Mouse (Mus musculus) heart, embryonic 10.5 days (tissue): Measurements from ENCODE around the gene Chmp4b. TPM values are rescaled to one million over a fixed set of nuclear protein-coding genes. Genes with fewer than 3 reads are reported as not detected.

Experiments
- DNase-seq: peaks from one replicate; pipeline ENCODE4 v3.0.0-alpha.2; 2017; ENCODE audit warnings: low spot score
- H3K27ac ChIP-seq: fragments of 300-500 bp; sonication (generic); 2 replicates; pipeline ENCODE4 v1.5.1; 2016; ENCODE audit warnings: mild to moderate bottlenecking
- H3K27me3 ChIP-seq: fragments of 300-500 bp; sonication (generic); 2 replicates; pipeline ENCODE4 v1.6.1; 2016; ENCODE audit warnings: mild to moderate bottlenecking; ENCODE audit not compliant: poor library complexity, insufficient read depth, severe bottlenecking
- H3K36me3 ChIP-seq: fragments of 300-500 bp; sonication (generic); 2 replicates; pipeline ENCODE4 v1.6.1; 2016; ENCODE audit warnings: mild to moderate bottlenecking, moderate library complexity
- H3K4me1 ChIP-seq: fragments of 300-500 bp; sonication (generic); 2 replicates; pipeline ENCODE4 v1.6.1; 2016; ENCODE audit warnings: mild to moderate bottlenecking
- H3K4me3 ChIP-seq: fragments of 300-500 bp; sonication (generic); 2 replicates; pipeline ENCODE4 v1.5.1; 2016; ENCODE audit warnings: mild to moderate bottlenecking, moderate library complexity
- H3K9me3 ChIP-seq: fragments of 300-500 bp; sonication (generic); 2 replicates; pipeline ENCODE4 v1.6.1; 2016; ENCODE audit warnings: mild to moderate bottlenecking, moderate library complexity
- WGBS: fragments of 180-500 bp; shearing (Covaris S2); methylation state at CpG from one replicate; pipeline ENCODE4 v1.1.7; 2016; 5-methylcytosine and 5-hydroxymethylcytosine counted together
- polyA plus RNA-seq: library from polyadenylated mRNA; unstranded; fragments of >200 nt; fragmentation: Nextera tagmentation; extraction: Ambion mirVana; gene quantifications from 2 replicates; pipeline ENCODE4 v1.2.1, GENCODE M21; 2016

The Chmp4b gene
- 13.5 and 17.4 TPM in 2 replicates for polyA plus RNA-seq

- no peaks in the 10 kb centered on the region for H3K36me3 ChIP-seq
- no peak for DNase-seq
- H3K9me3 ChIP-seq, result no peaks in the 10 kb centered on the region
- 0 out of 2 replicates have a peak, but pooled peaks cover 5% of the 10 kb centered on the region for H3K4me1 ChIP-seq
- WGBS, result 46% methylated on average over 8 of the region's 8 CpGs
- H3K4me3 ChIP-seq, result no peak within 1 kb of the TSS
- H3K27me3 ChIP-seq, result no peaks in the 10 kb centered on the region
- no peak within 1 kb of the TSS for H3K27ac ChIP-seq
Measured at GRCm38 (mm10) chr2:154651363-154651762, at the start of gene Chmp4b. Gene Chmp4b, plus strand, starts transcription at chr2:154651705.

- H3K4me1 ChIP-seq, result peaks cover 14% of the 10 kb centered on the region
- no peaks in the 10 kb centered on the region for H3K36me3 ChIP-seq
- H3K27me3 ChIP-seq, result peaks cover 6% of the 10 kb centered on the region; the same call in 1 of the 2 replicates
- peak overlapping the region; percentile 92 for H3K27ac ChIP-seq
- no peaks in the 10 kb centered on the region for H3K9me3 ChIP-seq
- H3K4me3 ChIP-seq, result peak overlapping the region; percentile 79
- no peak for DNase-seq
- WGBS, result 16% methylated on average over 22 of the region's 22 CpGs
Measured at GRCm38 (mm10) chr2:154603007-154603637, 48.4 kb upstream of the Chmp4b start.

DNA sequence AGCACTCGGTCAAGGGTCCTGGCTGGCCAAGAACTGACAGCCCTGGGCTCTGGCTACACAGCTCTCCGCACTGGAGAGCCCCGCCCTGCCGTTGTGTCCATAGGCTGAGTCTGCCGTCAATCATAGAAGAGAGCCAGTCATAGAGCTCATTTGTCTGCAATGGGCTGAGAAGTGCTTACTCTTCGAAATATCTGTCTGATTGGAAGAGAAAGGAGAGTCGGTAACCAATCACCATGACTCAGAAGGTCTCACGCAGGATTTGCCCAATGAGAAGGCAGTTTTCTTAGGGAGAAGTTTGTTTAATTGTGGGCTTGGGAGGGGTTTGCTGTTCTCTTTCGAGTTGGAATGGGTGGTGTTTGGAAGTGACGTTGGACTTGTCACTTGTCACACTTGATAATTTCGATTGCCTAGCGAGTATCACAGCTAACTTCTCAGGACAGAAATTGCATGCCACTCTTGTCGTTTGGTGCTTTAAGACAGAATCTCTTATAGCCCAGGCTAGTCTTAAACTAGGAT, 47.8 kb upstream of the Chmp4b start, which contains the start of gene Pxmp4:
Gene Pxmp4, minus strand, starts transcription at position 71 of the 516 bp plus-strand sequence.
- H3K4me1 ChIP-seq, result peaks cover 14% of the 10 kb centered on the region
- no peaks in the 10 kb centered on the region for H3K36me3 ChIP-seq
- H3K9me3 ChIP-seq, result no peaks in the 10 kb centered on the region
- H3K27me3 ChIP-seq, result peaks cover 12% of the 10 kb centered on the region; the same call in 1 of the 2 replicates
- H3K27ac ChIP-seq, result peak within 1 kb of the TSS; percentile 92
- peak within 1 kb of the TSS; percentile 79 for H3K4me3 ChIP-seq
- under 1% methylated on average over 13 of the region's 13 CpGs for WGBS
- peak; percentile 99 for DNase-seq

- H3K4me3 ChIP-seq, result peak overlapping the region; percentile 79
- H3K9me3 ChIP-seq, result no peaks in the 10 kb centered on the region
- no peak for DNase-seq
- WGBS, result 36% methylated on average over 7 of the region's 7 CpGs
- H3K36me3 ChIP-seq, result no peaks in the 10 kb centered on the region
- peaks cover 13% of the 10 kb centered on the region; the same call in 1 of the 2 replicates for H3K27me3 ChIP-seq
- H3K4me1 ChIP-seq, result peaks cover 14% of the 10 kb centered on the region
- H3K27ac ChIP-seq, result peak overlapping the region; percentile 92
Measured at GRCm38 (mm10) chr2:154604156-154604555, 47.3 kb upstream of the Chmp4b start.

DNA sequence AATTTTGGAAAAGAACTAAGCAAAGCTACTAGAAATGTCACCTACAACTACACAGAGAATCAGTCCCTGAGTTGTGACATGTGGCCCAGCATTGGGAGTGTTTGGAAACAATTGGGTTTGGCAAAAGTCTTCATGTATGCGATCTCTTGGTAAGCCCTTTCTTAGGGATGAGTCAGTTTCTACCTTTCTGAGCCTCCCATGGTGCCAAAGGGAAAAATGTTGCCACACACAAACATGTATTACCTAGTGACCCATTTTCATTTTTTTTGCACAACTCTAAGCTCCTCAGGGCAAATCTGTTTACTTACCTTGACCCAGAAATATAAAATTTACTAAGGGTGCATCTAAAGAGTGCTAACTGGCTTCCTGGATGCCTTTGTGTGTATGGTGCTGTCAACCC, 44.5 kb upstream of the Chmp4b start:
- no peaks in the 10 kb centered on the region for H3K9me3 ChIP-seq
- no peaks in the 10 kb centered on the region for H3K36me3 ChIP-seq
- no peak for DNase-seq
- peaks cover 13% of the 10 kb centered on the region; the same call in 1 of the 2 replicates for H3K27me3 ChIP-seq
- H3K4me3 ChIP-seq, result no peak overlapping the region
- no peak overlapping the region for H3K27ac ChIP-seq
- WGBS, result 75% methylated on average over 1 of the region's 1 CpGs
- peaks cover 14% of the 10 kb centered on the region for H3K4me1 ChIP-seq

DNA sequence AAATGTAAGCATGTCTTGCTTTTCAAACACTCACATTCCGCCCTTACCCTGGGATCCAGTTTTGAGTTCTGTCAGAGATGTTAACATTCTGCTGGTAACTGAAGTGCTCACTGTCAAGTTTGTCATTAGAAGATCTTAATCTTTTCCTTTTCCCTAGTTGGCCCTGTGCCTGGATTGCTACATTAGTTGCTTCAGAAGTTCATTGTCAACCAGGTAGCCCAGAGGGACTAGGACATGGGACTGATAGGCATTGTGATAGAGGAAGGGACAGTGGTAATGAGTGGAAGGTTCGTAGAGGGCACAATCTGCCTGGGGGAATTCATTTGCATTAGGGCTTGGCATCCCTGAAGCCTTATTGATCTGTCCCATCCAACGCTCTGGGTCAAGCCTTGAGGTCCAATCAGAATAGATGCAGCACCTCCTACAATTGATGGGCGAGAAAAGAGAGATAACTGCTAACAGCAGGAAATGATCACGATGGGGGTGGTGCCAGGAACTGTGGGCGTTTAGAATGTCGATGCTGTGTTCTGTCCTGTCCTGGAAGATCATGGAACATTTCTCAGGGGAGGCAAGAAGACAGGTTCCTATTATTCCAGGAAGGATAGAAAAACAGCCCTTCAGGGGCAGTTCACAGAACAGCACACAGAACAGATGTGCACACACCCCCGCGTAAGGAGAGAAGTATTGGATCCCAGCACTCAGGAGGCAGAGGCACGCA, 42.3 kb upstream of the Chmp4b start:
- H3K27me3 ChIP-seq, result peaks cover 13% of the 10 kb centered on the region; the same call in 1 of the 2 replicates
- WGBS, result 52% methylated on average over 10 of the region's 10 CpGs
- H3K4me1 ChIP-seq, result peaks cover 13% of the 10 kb centered on the region; the same call in 1 of the 2 replicates
- H3K4me3 ChIP-seq, result no peak overlapping the region
- H3K27ac ChIP-seq, result no peak overlapping the region
- H3K9me3 ChIP-seq, result no peaks in the 10 kb centered on the region
- DNase-seq, result no peak
- no peaks in the 10 kb centered on the region for H3K36me3 ChIP-seq

DNA sequence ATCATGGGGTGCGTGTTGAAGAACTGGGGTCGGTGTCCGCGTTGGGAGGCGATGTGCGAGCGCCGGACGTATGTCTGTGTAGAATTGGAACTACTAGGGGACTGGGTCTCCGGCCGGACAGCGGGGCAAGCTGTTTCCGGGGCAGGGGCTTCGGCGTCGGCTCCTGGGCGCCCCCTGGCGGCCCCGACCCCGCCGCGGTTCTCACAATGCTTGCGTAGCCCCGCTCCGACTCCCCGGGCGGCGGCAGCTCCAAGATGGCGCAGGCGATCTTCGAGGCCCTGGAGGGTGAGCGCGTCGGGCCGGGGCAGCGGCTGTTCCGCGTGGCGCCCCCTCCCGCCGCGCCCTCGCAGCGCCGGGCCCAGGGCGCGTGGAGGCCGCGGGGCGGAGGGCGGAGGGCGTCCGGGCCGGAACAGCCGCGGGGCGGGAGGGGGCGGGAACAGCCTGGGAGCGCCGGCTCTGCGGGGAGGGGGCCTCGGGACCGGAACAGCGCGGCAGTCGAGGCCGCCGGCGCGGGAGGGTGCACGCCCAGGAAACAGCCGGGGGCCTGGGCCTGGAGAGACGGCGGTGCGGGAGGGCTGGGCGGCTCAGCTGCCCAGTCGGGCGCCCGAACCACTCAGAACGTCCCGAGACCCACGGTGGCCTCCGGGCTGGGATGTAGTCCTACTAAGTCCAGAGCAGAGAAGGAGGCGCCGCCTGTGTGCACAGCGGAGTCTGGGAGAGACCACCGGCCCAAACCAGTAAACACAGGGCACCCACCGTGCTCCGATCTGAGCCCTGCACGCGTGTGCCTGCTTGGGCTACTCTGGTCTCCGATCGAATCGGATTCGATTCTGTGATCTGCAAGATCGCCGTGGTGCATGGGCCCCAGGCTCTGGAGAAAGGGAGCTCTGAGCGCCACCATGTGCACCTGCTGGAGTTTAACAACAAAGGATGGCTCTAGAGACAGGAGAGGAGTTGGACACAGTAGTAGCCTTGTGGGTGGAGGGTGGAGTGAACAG, 38.1 kb upstream of the Chmp4b start, which contains the start of the genes Zfp341 and 4930519P11Rik:
Gene Zfp341, plus strand, starts transcription at position 180 of the 998 bp plus-strand sequence.
Gene 4930519P11Rik, minus strand, starts transcription at position 320 of the 998 bp plus-strand sequence.
- WGBS, result under 1% methylated on average over 96 of the region's 98 CpGs
- Histone ChIP-seq H3K36me3 (no peaks in the 10 kb centered on the region; the same call in 1 of the 2 replicates), H3K9me3 (no peaks in the 10 kb centered on the region), H3K27me3 (peaks cover 4% of the 10 kb centered on the region; the same call in 1 of the 2 replicates), H3K27ac (peak within 1 kb of the TSS; percentile 93), H3K4me3 (peak within 1 kb of the TSS; percentile 65), H3K4me1 (peaks cover 22% of the 10 kb centered on the region)
- peak; percentile 95 for DNase-seq

- H3K9me3 ChIP-seq, result no peaks in the 10 kb centered on the region
- WGBS, result 62% methylated on average over 19 of the region's 19 CpGs
- H3K4me3 ChIP-seq, result peak overlapping the region; percentile 27; the same call in 1 of the 2 replicates
- H3K36me3 ChIP-seq, result peaks cover 2% of the 10 kb centered on the region; the same call in 1 of the 2 replicates
- peaks cover 22% of the 10 kb centered on the region for H3K4me1 ChIP-seq
- no peaks in the 10 kb centered on the region for H3K27me3 ChIP-seq
- H3K27ac ChIP-seq, result peak overlapping the region; percentile 93; the same call in 1 of the 2 replicates
- no peak for DNase-seq
Measured at GRCm38 (mm10) chr2:154614841-154615576, 36.5 kb upstream of the Chmp4b start.

- Histone ChIP-seq H3K4me3 (no peak overlapping the region), H3K9me3 (no peaks in the 10 kb centered on the region), H3K4me1 (peaks cover 22% of the 10 kb centered on the region), H3K36me3 (peaks cover 2% of the 10 kb centered on the region; the same call in 1 of the 2 replicates), H3K27ac (no peak overlapping the region), H3K27me3 (no peaks in the 10 kb centered on the region)
- no peak for DNase-seq
- 81% methylated on average over 5 of the region's 5 CpGs for WGBS
Measured at GRCm38 (mm10) chr2:154615674-154616073, 35.8 kb upstream of the Chmp4b start.

GRCm38 (mm10) chr2:154617061-154617460, 34.4 kb upstream of the Chmp4b start:
- Histone ChIP-seq H3K9me3 (no peaks in the 10 kb centered on the region), H3K27me3 (no peaks in the 10 kb centered on the region), H3K4me1 (peaks cover 25% of the 10 kb centered on the region), H3K36me3 (peaks cover 5% of the 10 kb centered on the region; the same call in 1 of the 2 replicates), H3K27ac (no peak overlapping the region), H3K4me3 (no peak overlapping the region)
- no peak for DNase-seq
- WGBS, result 92% methylated on average over 3 of the region's 3 CpGs

- H3K27ac ChIP-seq, result no peak overlapping the region
- WGBS, result 60% methylated on average over 5 of the region's 5 CpGs
Measured at GRCm38 (mm10) chr2:154621684-154622083, 29.8 kb upstream of the Chmp4b start.

More at GRCm38 (mm10) chr2:154621684-154622083, 29.8 kb upstream of the Chmp4b start:
- DNase-seq, result no peak
- Histone ChIP-seq H3K9me3 (no peaks in the 10 kb centered on the region), H3K4me1 (peaks cover 3% of the 10 kb centered on the region; the same call in 1 of the 2 replicates), H3K27me3 (no peaks in the 10 kb centered on the region), H3K4me3 (no peak overlapping the region), H3K36me3 (peaks cover 33% of the 10 kb centered on the region; the same call in 1 of the 2 replicates)
